Mouse (Mus musculus) intestine, embryonic 16.5 days (tissue): Measurements from ENCODE around the gene Nr1i3. TPM values are rescaled to one million over a fixed set of nuclear protein-coding genes. Genes with fewer than 3 reads are reported as not detected.
A peak's percentile ranks its signal among the peaks of the same experiment; 100 is the strongest.

Experiments
- ATAC-seq: fragments of 200-750 bp; cut with Nextera tagmentation; 2 replicates; pipeline ENCODE4 v1.8.0; 2017; ENCODE audit warnings: moderate TSS enrichment, moderate library complexity
- H3K27ac ChIP-seq: fragments of 300-500 bp; sonication (generic); 2 replicates; pipeline ENCODE4 v1.5.1; 2014; ENCODE audit warnings: mild to moderate bottlenecking, low read length
- H3K27me3 ChIP-seq: fragments of 300-500 bp; sonication (generic); replicated peaks from 2 replicates; pipeline ENCODE4 v1.6.1; 2014; ENCODE audit warnings: low read length, control low read depth, mixed read lengths; ENCODE audit not compliant: control insufficient read depth, insufficient read depth
- H3K36me3 ChIP-seq: fragments of 300-500 bp; sonication (generic); 2 replicates; pipeline ENCODE4 v1.6.1; 2014; ENCODE audit warnings: low read length, control low read depth; ENCODE audit not compliant: control insufficient read depth, insufficient read depth
- H3K4me1 ChIP-seq: fragments of 300-500 bp; sonication (generic); 2 replicates; pipeline ENCODE4 v1.6.1; 2014; ENCODE audit warnings: low read length, control low read depth, mixed read lengths; ENCODE audit not compliant: control insufficient read depth, insufficient read depth
- H3K4me2 ChIP-seq: fragments of 300-500 bp; sonication (generic); 2 replicates; pipeline ENCODE4 v1.6.1; 2014; ENCODE audit warnings: low read depth, low read length, control low read depth
- H3K4me3 ChIP-seq: fragments of 300-500 bp; sonication (generic); 2 replicates; pipeline ENCODE4 v1.5.1; 2014; ENCODE audit warnings: mild to moderate bottlenecking, low read length
- H3K9ac ChIP-seq: fragments of 300-500 bp; sonication (generic); 2 replicates; pipeline ENCODE4 v1.6.1; 2014; ENCODE audit warnings: low read depth, low read length
- H3K9me3 ChIP-seq: fragments of 300-500 bp; sonication (generic); 2 replicates; pipeline ENCODE4 v1.6.1; 2016; ENCODE audit warnings: low read length, control low read depth; ENCODE audit not compliant: control insufficient read depth
- WGBS: fragments of 180-500 bp; shearing (Covaris S2); extraction: QIAGEN DNeasy Blood & Tissue Kit; methylation state at CpG from one replicate; pipeline ENCODE4 v1.1.7; 2014; 5-methylcytosine and 5-hydroxymethylcytosine counted together
- polyA plus RNA-seq: library from polyadenylated mRNA; unstranded; fragments of >200 nt; fragmentation: Nextera tagmentation; extraction: Ambion mirVana; gene quantifications from 2 replicates; pipeline ENCODE4 v1.2.1, GENCODE M21; 2015

The Nr1i3 gene
- polyA plus RNA-seq, 1 experiment from 2014 or later: 18.7 TPM

DNA sequence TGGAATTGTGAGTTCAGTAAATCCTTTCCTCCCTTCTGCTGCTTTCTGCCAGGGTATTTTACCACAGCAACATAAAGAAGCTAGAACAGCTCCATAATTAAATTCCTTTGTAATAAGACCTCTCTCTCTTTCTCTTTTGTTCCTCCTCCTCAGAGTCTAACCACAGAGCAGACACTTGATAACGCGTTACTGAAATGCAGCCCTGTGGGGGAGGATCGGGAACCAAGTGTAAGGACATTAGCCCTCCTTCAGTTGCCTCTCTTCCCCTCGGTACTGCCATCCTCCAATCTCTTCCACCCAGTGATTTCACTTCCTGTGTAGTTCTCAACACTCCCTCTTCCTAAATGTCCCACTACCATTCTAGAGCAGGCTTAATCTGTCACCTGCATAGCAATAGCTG, 4.4 kb upstream of the Nr1i3 start:
- Histone ChIP-seq H3K36me3 (no peaks in the 10 kb centered on the region), H3K27me3 (no peaks in the 10 kb centered on the region; the same call in 1 of the 2 replicates), H3K9me3 (no peaks in the 10 kb centered on the region), H3K9ac (no peak overlapping the region), H3K4me1 (no peaks in the 10 kb centered on the region), H3K4me3 (no peak overlapping the region), H3K27ac (no peak overlapping the region), H3K4me2 (no peak overlapping the region)
- WGBS: 25% methylated on average over 4 of the region's 4 CpGs
- ATAC-seq: no peak

- Histone ChIP-seq H3K4me2 (no peak overlapping the region), H3K4me3 (no peak overlapping the region), H3K9me3 (no peaks in the 10 kb centered on the region), H3K36me3 (no peaks in the 10 kb centered on the region), H3K27ac (no peak overlapping the region), H3K27me3 (no peaks in the 10 kb centered on the region), H3K9ac (no peak overlapping the region), H3K4me1 (0 out of 2 replicates have a peak, but pooled peaks cover 6% of the 10 kb centered on the region)
- no peak for ATAC-seq
- 50% methylated on average over 3 of the region's 3 CpGs for WGBS
Observed at GRCm38 (mm10) chr1:171212854-171213253, 916 bp upstream of the Nr1i3 start.

DNA sequence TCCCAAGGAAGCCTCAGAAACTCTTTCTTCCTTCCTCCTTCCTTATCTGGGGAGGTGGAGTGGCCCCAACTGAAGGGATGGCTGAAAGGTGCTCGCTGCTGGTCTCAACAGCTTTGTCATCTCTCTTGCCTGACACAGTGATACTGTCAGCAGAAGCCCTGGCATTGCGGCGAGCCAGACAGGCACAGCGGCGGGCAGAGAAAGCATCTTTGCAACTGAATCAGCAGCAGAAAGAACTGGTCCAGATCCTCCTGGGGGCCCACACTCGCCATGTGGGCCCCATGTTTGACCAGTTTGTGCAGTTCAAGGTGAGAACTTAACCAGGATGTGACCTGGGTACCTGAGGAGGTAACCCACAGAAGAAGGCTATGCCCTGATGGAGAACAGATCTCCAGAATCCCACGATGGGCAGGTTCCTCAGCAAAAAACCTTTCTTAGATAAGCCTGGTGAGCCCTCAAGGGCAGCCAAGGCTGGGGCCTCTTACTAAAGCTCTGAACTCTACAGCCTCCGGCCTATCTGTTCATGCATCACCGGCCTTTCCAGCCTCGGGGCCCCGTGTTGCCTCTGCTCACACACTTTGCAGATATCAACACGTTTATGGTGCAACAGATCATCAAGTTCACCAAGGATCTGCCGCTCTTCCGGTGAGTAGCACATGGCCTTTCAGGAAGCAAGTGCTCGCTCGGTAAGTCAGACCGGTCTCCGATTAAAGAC, 2.6 kb downstream of the Nr1i3 start:
- 0 out of 2 replicates have a peak, but pooled peaks have one; percentile 21 for ATAC-seq
- no peak overlapping the region for H3K4me2 ChIP-seq
- no peaks in the 10 kb centered on the region for H3K27me3 ChIP-seq
- peaks cover 12% of the 10 kb centered on the region; the same call in 1 of the 2 replicates for H3K4me1 ChIP-seq
- H3K36me3 ChIP-seq: 0 out of 2 replicates have a peak, but pooled peaks cover 2% of the 10 kb centered on the region
- no peak overlapping the region for H3K9ac ChIP-seq
- H3K4me3 ChIP-seq: no peak overlapping the region
- H3K27ac ChIP-seq: peak overlapping the region; percentile 26; the same call in 1 of the 2 replicates
- no peaks in the 10 kb centered on the region for H3K9me3 ChIP-seq
- 81% methylated on average over 18 of the region's 18 CpGs for WGBS

- Histone ChIP-seq H3K4me2 (peak overlapping the region; percentile 60), H3K4me1 (peaks cover 13% of the 10 kb centered on the region), H3K9ac (peak overlapping the region; percentile 61; the same call in 1 of the 2 replicates), H3K27me3 (no peaks in the 10 kb centered on the region), H3K27ac (no peak overlapping the region), H3K9me3 (no peaks in the 10 kb centered on the region), H3K4me3 (peak overlapping the region; percentile 6), H3K36me3 (0 out of 2 replicates have a peak, but pooled peaks cover 2% of the 10 kb centered on the region)
- peak; percentile 27; the same call in 1 of the 2 replicates for ATAC-seq
- 8% methylated on average over 10 of the region's 10 CpGs for WGBS
Observed at GRCm38 (mm10) chr1:171220871-171221270, 7.1 kb downstream of the Nr1i3 start.

DNA sequence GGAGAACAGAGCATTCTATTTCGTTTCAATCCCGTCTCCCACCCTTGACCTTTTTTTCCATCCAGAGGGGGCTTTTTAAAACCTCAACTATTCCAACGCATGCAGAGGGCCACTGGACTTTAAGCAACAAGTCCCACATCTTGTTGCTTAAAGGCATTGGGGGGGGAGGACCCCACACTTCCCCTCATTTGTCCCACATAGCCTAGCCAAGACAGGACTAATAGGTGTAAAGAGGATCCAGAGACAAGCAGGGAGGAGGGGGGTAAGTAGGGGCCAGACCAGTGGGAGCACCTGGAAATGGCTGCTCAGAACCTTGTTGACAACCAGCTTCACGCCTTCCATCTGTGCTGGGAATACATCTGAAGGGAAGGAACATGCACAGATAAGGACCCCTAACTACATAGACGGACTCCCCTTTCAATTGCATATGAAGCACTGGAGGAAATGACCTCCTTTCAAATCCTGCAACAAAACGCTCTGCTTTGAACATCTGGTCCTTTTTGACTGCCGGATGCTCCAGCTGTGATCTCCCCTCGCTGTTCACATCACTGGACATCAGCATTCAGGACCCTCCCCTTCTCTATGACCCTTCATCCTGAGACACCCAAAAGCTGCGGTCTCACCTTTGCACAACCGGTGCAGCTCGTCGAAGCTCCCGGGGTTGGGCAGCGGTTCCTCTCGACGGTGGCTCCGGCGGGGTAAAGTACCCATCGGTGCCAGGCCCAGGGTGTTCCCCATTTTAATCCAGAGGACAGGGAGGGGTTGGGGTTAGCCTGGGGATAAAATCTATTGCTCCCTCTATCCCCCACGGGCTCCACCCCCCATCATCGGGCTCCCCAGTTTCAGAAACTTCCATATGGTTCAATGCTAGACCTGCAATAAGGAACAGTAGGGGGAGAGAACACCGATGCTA, 7.8 kb downstream of the Nr1i3 start:
- no peak overlapping the region for H3K27ac ChIP-seq
- H3K4me1 ChIP-seq: peaks cover 9% of the 10 kb centered on the region
- H3K9me3 ChIP-seq: no peaks in the 10 kb centered on the region
- WGBS: 5% methylated on average over 22 of the region's 22 CpGs
- no peak for ATAC-seq
- H3K36me3 ChIP-seq: 0 out of 2 replicates have a peak, but pooled peaks cover 2% of the 10 kb centered on the region
- peak overlapping the region; percentile 61 for H3K9ac ChIP-seq
- peak overlapping the region; percentile 64 for H3K4me3 ChIP-seq
- no peaks in the 10 kb centered on the region for H3K27me3 ChIP-seq
- peak overlapping the region; percentile 60 for H3K4me2 ChIP-seq

DNA sequence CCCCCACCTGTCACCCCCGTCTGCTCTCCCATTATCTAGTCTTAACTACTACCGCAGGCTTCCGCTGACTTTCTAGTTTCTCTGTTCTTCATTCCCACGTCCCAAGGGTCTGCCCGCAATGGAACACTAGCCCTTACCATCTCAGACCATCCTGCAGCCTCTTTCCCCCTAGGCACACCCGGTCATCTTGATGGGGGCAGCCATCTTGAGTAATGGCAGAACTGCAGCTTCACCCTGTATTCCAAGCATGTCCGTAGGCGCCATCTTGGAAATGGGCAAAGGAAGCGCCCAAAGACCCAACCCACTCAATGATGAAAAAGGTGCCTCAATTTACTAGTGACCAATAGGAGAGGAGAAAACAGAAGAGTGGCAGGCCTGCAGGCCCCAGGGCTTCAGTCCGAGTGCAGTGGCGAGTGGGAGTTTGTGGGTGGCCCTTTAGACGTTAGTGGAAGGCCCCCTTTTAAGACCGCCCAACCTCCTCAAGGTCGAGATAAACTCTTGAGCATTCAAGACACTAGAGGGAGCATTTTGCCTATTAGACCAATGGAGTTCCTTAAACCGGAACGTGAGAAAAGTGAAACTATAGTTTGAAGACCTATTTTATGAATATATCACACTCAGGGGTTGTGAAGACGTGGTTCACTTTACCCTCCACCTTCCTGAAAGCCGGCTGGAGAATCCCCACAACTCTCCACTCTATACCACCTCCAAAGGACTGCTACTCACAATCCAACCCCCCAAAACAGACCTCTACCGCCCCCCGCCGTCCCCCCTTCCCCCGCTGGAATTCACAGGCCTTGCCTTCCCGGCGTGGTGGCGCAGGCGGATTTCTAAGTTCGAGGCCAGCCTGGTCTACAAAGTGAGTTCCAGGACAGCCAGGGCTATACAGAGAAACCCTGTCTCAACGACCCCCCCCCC, 8.7 kb downstream of the Nr1i3 start, which contains the start of gene Tomm40l:
Gene Tomm40l, minus strand, starts transcription at position 277 of the 918 bp plus-strand sequence.
- Histone ChIP-seq H3K4me2 (peak within 1 kb of the TSS; percentile 60), H3K36me3 (0 out of 2 replicates have a peak, but pooled peaks cover 2% of the 10 kb centered on the region), H3K9ac (peak within 1 kb of the TSS; percentile 66), H3K4me1 (peaks cover 9% of the 10 kb centered on the region), H3K9me3 (no peaks in the 10 kb centered on the region), H3K4me3 (peak within 1 kb of the TSS; percentile 64), H3K27ac (peak within 1 kb of the TSS; percentile 91), H3K27me3 (no peaks in the 10 kb centered on the region)
- WGBS: 2% methylated on average over 28 of the region's 28 CpGs
- peak; percentile 98 for ATAC-seq

DNA sequence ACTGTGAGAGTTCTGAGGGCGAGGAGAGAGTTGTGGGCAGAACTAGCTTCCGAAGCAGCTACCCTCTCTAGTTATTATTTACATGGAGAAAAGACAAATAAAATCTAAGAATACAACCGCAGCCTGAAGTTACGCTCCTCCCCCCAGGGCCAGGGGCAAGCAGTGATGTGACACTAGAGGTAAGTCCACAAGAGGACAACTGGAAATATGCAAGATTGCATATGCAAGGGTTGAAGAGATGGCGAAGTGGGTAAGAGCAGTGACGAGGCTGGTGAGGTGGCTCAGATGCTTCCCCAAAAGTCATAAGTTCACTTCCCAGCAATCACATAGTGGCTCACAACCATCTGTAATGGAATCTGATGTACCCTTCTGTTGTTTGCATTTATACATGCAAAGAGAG, 9.4 kb downstream of the Nr1i3 start:
- Histone ChIP-seq H3K27ac (peak overlapping the region; percentile 91), H3K4me2 (peak overlapping the region; percentile 51), H3K9ac (peak overlapping the region; percentile 66), H3K4me3 (peak overlapping the region; percentile 47), H3K36me3 (0 out of 2 replicates have a peak, but pooled peaks cover 2% of the 10 kb centered on the region), H3K4me1 (peaks cover 9% of the 10 kb centered on the region), H3K9me3 (no peaks in the 10 kb centered on the region), H3K27me3 (no peaks in the 10 kb centered on the region)
- WGBS: 77% methylated on average over 6 of the region's 6 CpGs
- no peak for ATAC-seq

DNA sequence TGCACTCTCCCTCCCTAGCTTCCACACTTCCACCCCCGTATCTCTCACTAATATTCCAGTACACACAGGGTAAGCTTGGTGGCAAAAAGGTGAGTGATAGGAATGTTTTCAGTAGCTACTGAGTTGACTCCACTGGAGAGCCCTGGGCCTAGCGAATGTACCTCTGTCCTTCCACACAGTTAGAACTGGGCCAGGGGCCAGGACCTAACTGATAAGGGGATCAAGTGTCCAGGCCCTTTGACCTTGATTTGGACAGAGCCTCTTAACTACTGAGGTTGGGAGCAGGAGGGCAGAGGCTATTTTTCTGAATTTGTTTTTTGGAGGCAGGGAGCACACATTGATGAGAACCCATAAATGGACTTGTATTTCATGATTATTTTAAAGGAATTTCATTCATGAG, 10.0 kb downstream of the Nr1i3 start:
- Histone ChIP-seq H3K36me3 (0 out of 2 replicates have a peak, but pooled peaks cover under 1% of the 10 kb centered on the region), H3K9me3 (no peaks in the 10 kb centered on the region), H3K27ac (no peak overlapping the region), H3K4me1 (peaks cover 9% of the 10 kb centered on the region), H3K4me3 (no peak overlapping the region), H3K4me2 (no peak overlapping the region), H3K27me3 (no peaks in the 10 kb centered on the region), H3K9ac (no peak overlapping the region)
- WGBS: 76% methylated on average over 2 of the region's 2 CpGs
- ATAC-seq: no peak
